Mouse (Mus musculus) embryonic facial prominence, embryonic 12.5 days (tissue): ENCODE results near the gene Slc38a4. TPM values are rescaled to one million over a fixed set of nuclear protein-coding genes. Genes with fewer than 3 reads are reported as not detected.

ENCODE experiments used
- ATAC-seq: fragments of 200-750 bp; cut with Nextera tagmentation; 2 replicates; pipeline ENCODE4 v1.8.0; 2017; ENCODE audit not compliant: insufficient number of reproducible peaks, insufficient read depth, low FRiP score, low TSS enrichment
- H3K27ac ChIP-seq: fragments of 300-500 bp; sonication (generic); 2 replicates; pipeline ENCODE4 v1.5.1; 2016; ENCODE audit warnings: mild to moderate bottlenecking
- H3K27me3 ChIP-seq: fragments of 300-500 bp; sonication (generic); 2 replicates; pipeline ENCODE4 v1.6.1; 2016; ENCODE audit warnings: mild to moderate bottlenecking, moderate library complexity
- H3K36me3 ChIP-seq: fragments of 300-500 bp; sonication (generic); 2 replicates; pipeline ENCODE4 v1.6.1; 2016; ENCODE audit warnings: mild to moderate bottlenecking
- H3K4me1 ChIP-seq: fragments of 300-500 bp; sonication (generic); 2 replicates; pipeline ENCODE4 v1.6.1; 2016
- H3K4me2 ChIP-seq: fragments of 300-500 bp; sonication (generic); replicated peaks from 2 replicates; pipeline ENCODE4 v1.6.1; 2016; ENCODE audit warnings: mild to moderate bottlenecking, moderate library complexity
- H3K4me3 ChIP-seq: fragments of 300-500 bp; sonication (generic); 2 replicates; pipeline ENCODE4 v1.5.1; 2016; ENCODE audit warnings: mild to moderate bottlenecking
- H3K9ac ChIP-seq: fragments of 300-500 bp; sonication (generic); 2 replicates; pipeline ENCODE4 v1.6.1; 2016; ENCODE audit warnings: mild to moderate bottlenecking, moderate library complexity
- H3K9me3 ChIP-seq: fragments of 300-500 bp; sonication (generic); 2 replicates; pipeline ENCODE4 v1.6.1; 2016; ENCODE audit warnings: mild to moderate bottlenecking, moderate library complexity
- WGBS: fragments of 180-500 bp; shearing (Covaris S2); methylation state at CpG from one replicate; pipeline ENCODE4 v1.1.7; 2016; 5-methylcytosine and 5-hydroxymethylcytosine counted together
- polyA plus RNA-seq: library from polyadenylated mRNA; unstranded; fragments of >200 nt; fragmentation: Nextera tagmentation; extraction: Ambion mirVana; gene quantifications from 2 replicates; pipeline ENCODE4 v1.2.1, GENCODE M21; 2016

Gene Slc38a4
- 54.0 and 60.1 TPM in 2 replicates for polyA plus RNA-seq

- Histone ChIP-seq H3K27me3 (no peaks in the 10 kb centered on the region), H3K9me3 (peaks cover 10% of the 10 kb centered on the region), H3K4me1 (0 out of 2 replicates have a peak, but pooled peaks cover 5% of the 10 kb centered on the region), H3K4me2 (peak within 1 kb of the TSS; percentile 63), H3K9ac (peak within 1 kb of the TSS; percentile 58), H3K27ac (peak within 1 kb of the TSS; percentile 41; the same call in 1 of the 2 replicates), H3K36me3 (no peaks in the 10 kb centered on the region), H3K4me3 (peak within 1 kb of the TSS; percentile 45)
- no peak for ATAC-seq
- WGBS: 64% methylated on average over 9 of the region's 9 CpGs
Measured at GRCm38 (mm10) chr15:97055794-97056193, at the start of gene Slc38a4. Gene Slc38a4 (minus strand): TSS chr15:97055956.

- no peak for ATAC-seq
- 76% methylated on average over 3 of the region's 3 CpGs for WGBS
- H3K9ac ChIP-seq: no peak overlapping the region
- H3K27me3 ChIP-seq: no peaks in the 10 kb centered on the region
- H3K4me3 ChIP-seq: no peak overlapping the region
- peaks cover 4% of the 10 kb centered on the region; the same call in 1 of the 2 replicates for H3K9me3 ChIP-seq
- H3K36me3 ChIP-seq: no peaks in the 10 kb centered on the region
- no peaks in the 10 kb centered on the region for H3K4me1 ChIP-seq
- H3K4me2 ChIP-seq: no peak overlapping the region
- no peak overlapping the region for H3K27ac ChIP-seq
Measured at GRCm38 (mm10) chr15:97104889-97105391, 49.2 kb upstream of the Slc38a4 start.

- no peak overlapping the region for H3K4me2 ChIP-seq
- no peak for ATAC-seq
- 89% methylated on average over 3 of the region's 3 CpGs for WGBS
- no peaks in the 10 kb centered on the region for H3K9me3 ChIP-seq
- H3K9ac ChIP-seq: no peak overlapping the region
- no peaks in the 10 kb centered on the region for H3K27me3 ChIP-seq
- no peak overlapping the region for H3K4me3 ChIP-seq
- H3K27ac ChIP-seq: no peak overlapping the region
- H3K4me1 ChIP-seq: no peaks in the 10 kb centered on the region
- H3K36me3 ChIP-seq: no peaks in the 10 kb centered on the region
Measured at GRCm38 (mm10) chr15:97104048-97104447, 48.3 kb upstream of the Slc38a4 start.

GRCm38 (mm10) chr15:97102811-97103210 lies 47.1 kb upstream of the Slc38a4 start:
- H3K9me3 ChIP-seq: no peaks in the 10 kb centered on the region
- H3K27me3 ChIP-seq: no peaks in the 10 kb centered on the region
- H3K4me1 ChIP-seq: no peaks in the 10 kb centered on the region
- H3K27ac ChIP-seq: peak overlapping the region; percentile 52; the same call in 1 of the 2 replicates
- 53% methylated on average over 10 of the region's 10 CpGs for WGBS
- H3K36me3 ChIP-seq: no peaks in the 10 kb centered on the region
- no peak overlapping the region for H3K9ac ChIP-seq
- H3K4me2 ChIP-seq: no peak overlapping the region
- no peak for ATAC-seq
- H3K4me3 ChIP-seq: no peak overlapping the region

- no peak overlapping the region for H3K9ac ChIP-seq
- 89% methylated on average over 5 of the region's 5 CpGs for WGBS
- no peak overlapping the region for H3K4me2 ChIP-seq
- H3K9me3 ChIP-seq: no peaks in the 10 kb centered on the region
- H3K4me3 ChIP-seq: no peak overlapping the region
- H3K27me3 ChIP-seq: no peaks in the 10 kb centered on the region
- H3K36me3 ChIP-seq: no peaks in the 10 kb centered on the region
- no peak for ATAC-seq
- no peak overlapping the region for H3K27ac ChIP-seq
- no peaks in the 10 kb centered on the region for H3K4me1 ChIP-seq
Measured at GRCm38 (mm10) chr15:97102181-97102580, 46.4 kb upstream of the Slc38a4 start.

- Histone ChIP-seq H3K9me3 (peaks cover 5% of the 10 kb centered on the region; the same call in 1 of the 2 replicates), H3K4me2 (no peak overlapping the region), H3K27me3 (no peaks in the 10 kb centered on the region), H3K4me1 (no peaks in the 10 kb centered on the region), H3K27ac (no peak overlapping the region), H3K4me3 (no peak overlapping the region), H3K36me3 (no peaks in the 10 kb centered on the region), H3K9ac (no peak overlapping the region)
- WGBS: 94% methylated on average over 10 of the region's 10 CpGs
- no peak for ATAC-seq
Measured at GRCm38 (mm10) chr15:97099101-97099500, 43.3 kb upstream of the Slc38a4 start.

GRCm38 (mm10) chr15:97097548-97097947 lies 41.8 kb upstream of the Slc38a4 start:
- no peak overlapping the region for H3K4me2 ChIP-seq
- H3K27ac ChIP-seq: no peak overlapping the region
- H3K36me3 ChIP-seq: no peaks in the 10 kb centered on the region
- ATAC-seq: no peak
- H3K9ac ChIP-seq: no peak overlapping the region
- no peaks in the 10 kb centered on the region for H3K4me1 ChIP-seq
- H3K9me3 ChIP-seq: peaks cover 6% of the 10 kb centered on the region; the same call in 1 of the 2 replicates
- H3K4me3 ChIP-seq: no peak overlapping the region
- 69% methylated on average over 4 of the region's 4 CpGs for WGBS
- no peaks in the 10 kb centered on the region for H3K27me3 ChIP-seq

GRCm38 (mm10) chr15:97089526-97089925 lies 33.8 kb upstream of the Slc38a4 start:
- 10% methylated on average over 6 of the region's 6 CpGs for WGBS
- Histone ChIP-seq H3K9ac (no peak overlapping the region), H3K4me2 (0 out of 2 replicates have a peak overlapping the region, but pooled peaks have one; percentile 13), H3K27me3 (no peaks in the 10 kb centered on the region), H3K4me1 (peaks cover 12% of the 10 kb centered on the region; the same call in 1 of the 2 replicates), H3K27ac (no peak overlapping the region), H3K9me3 (peaks cover 5% of the 10 kb centered on the region; the same call in 1 of the 2 replicates), H3K4me3 (no peak overlapping the region), H3K36me3 (no peaks in the 10 kb centered on the region)
- no peak for ATAC-seq

- 21% methylated on average over 5 of the region's 5 CpGs for WGBS
- no peaks in the 10 kb centered on the region for H3K36me3 ChIP-seq
- 0 out of 2 replicates have a peak overlapping the region, but pooled peaks have one; percentile 8 for H3K4me3 ChIP-seq
- H3K4me2 ChIP-seq: peak overlapping the region; percentile 36
- H3K27me3 ChIP-seq: no peaks in the 10 kb centered on the region
- H3K4me1 ChIP-seq: peaks cover 12% of the 10 kb centered on the region; the same call in 1 of the 2 replicates
- peak; percentile 91 for ATAC-seq
- no peak overlapping the region for H3K9ac ChIP-seq
- H3K27ac ChIP-seq: peak overlapping the region; percentile 32; the same call in 1 of the 2 replicates
- no peaks in the 10 kb centered on the region for H3K9me3 ChIP-seq
Measured at GRCm38 (mm10) chr15:97085833-97086232, 30.1 kb upstream of the Slc38a4 start.

GRCm38 (mm10) chr15:97077665-97078064 lies 21.9 kb upstream of the Slc38a4 start:
- Histone ChIP-seq H3K4me2 (no peak overlapping the region), H3K4me1 (peaks cover 4% of the 10 kb centered on the region; the same call in 1 of the 2 replicates), H3K4me3 (no peak overlapping the region), H3K9ac (no peak overlapping the region), H3K36me3 (no peaks in the 10 kb centered on the region), H3K27me3 (no peaks in the 10 kb centered on the region), H3K27ac (no peak overlapping the region), H3K9me3 (no peaks in the 10 kb centered on the region)
- ATAC-seq: no peak
- WGBS: 87% methylated on average over 6 of the region's 6 CpGs

GRCm38 (mm10) chr15:97076092-97076491 lies 20.3 kb upstream of the Slc38a4 start:
- Histone ChIP-seq H3K36me3 (no peaks in the 10 kb centered on the region), H3K9ac (no peak overlapping the region), H3K27me3 (no peaks in the 10 kb centered on the region), H3K9me3 (no peaks in the 10 kb centered on the region), H3K4me2 (no peak overlapping the region), H3K27ac (no peak overlapping the region), H3K4me1 (peaks cover 4% of the 10 kb centered on the region; the same call in 1 of the 2 replicates), H3K4me3 (no peak overlapping the region)
- no peak for ATAC-seq
- 52% methylated on average over 3 of the region's 3 CpGs for WGBS

- no peak for ATAC-seq
- Histone ChIP-seq H3K9me3 (no peaks in the 10 kb centered on the region), H3K4me1 (peaks cover 4% of the 10 kb centered on the region; the same call in 1 of the 2 replicates), H3K27me3 (no peaks in the 10 kb centered on the region), H3K27ac (no peak overlapping the region), H3K4me3 (no peak overlapping the region), H3K9ac (no peak overlapping the region), H3K36me3 (no peaks in the 10 kb centered on the region), H3K4me2 (no peak overlapping the region)
- WGBS: 53% methylated on average over 4 of the region's 4 CpGs
Measured at GRCm38 (mm10) chr15:97075240-97075639, 19.5 kb upstream of the Slc38a4 start.
